Mouse (Mus musculus) thymus, adult 2 months (tissue): ENCODE data around the gene Arrdc4.

ENCODE experiments used
- CTCF ChIP-seq: fragments of 200-500 bp; IDR thresholded peaks from 2 replicates; pipeline ENCODE4 v1.5.1; 2012; ENCODE audit warnings: mild to moderate bottlenecking, control low read depth, low read length, moderate library complexity, borderline replicate concordance; ENCODE audit not compliant: control insufficient read depth, poor library complexity, insufficient read depth; ENCODE audit errors: extremely low read depth
- POLR2A ChIP-seq: fragments of 200-500 bp; IDR thresholded peaks from 2 replicates; pipeline ENCODE4 v1.6.1; 2012; ENCODE audit warnings: mild to moderate bottlenecking, low read length, control low read depth, moderate library complexity; ENCODE audit not compliant: control insufficient read depth, poor library complexity, insufficient read depth; ENCODE audit errors: extremely low read depth

DNA sequence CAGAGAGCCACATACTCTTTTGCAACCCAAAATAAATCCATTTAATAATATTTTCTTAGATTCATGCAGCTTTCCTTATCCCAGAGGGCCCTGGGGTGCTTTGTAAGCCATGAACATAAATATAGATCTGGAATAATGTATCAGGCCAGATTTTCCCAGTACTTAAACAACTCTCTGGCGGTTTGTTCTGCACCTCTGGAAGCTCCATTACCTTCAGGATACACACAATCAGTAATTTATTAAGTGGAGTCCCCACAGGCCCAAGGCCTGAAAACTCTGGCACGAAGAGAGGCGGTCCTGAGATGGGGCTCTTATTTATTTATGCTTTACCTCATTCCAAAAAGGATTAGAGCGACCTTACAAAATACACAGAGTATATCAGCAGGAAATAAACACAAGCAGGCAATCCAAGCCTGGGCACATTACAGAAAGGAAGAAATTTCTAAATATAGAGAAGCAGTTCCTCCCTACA lies 61.9 kb downstream of the Arrdc4 start:
- TF ChIP-seq CTCF: no peak
- TF ChIP-seq POLR2A: no peak
